Mouse (Mus musculus) thymus, adult 18-20 months (tissue): ENCODE results near the gene Ddx59.

Experiments
- DNase-seq, 2 experiments: peaks; one replicate each; pipeline ENCODE4 v3.0.0; 2022; ENCODE audit warnings: mixed read lengths in 2 of 2

Ddx59 gene

GRCm38 (mm10) chr1:136449541-136449940 is 34.5 kb downstream of the Ddx59 start:
- DNase-seq = no peak

GRCm38 (mm10) chr1:136450206-136450605 is 35.1 kb downstream of the Ddx59 start:
- no peak for DNase-seq

- no peak for DNase-seq
Measured at GRCm38 (mm10) chr1:136452421-136452820, 37.4 kb downstream of the Ddx59 start.

- DNase-seq = no peak
Measured at GRCm38 (mm10) chr1:136455756-136456585, 40.9 kb downstream of the Ddx59 start.

GRCm38 (mm10) chr1:136456741-136457140 is 41.7 kb downstream of the Ddx59 start:
- DNase-seq = no peak

- DNase-seq = no peak
Measured at GRCm38 (mm10) chr1:136457403-136457802, 42.3 kb downstream of the Ddx59 start.

GRCm38 (mm10) chr1:136458691-136459245 is 43.7 kb downstream of the Ddx59 start:
- DNase-seq = no peak

GRCm38 (mm10) chr1:136462443-136462842 is 47.4 kb downstream of the Ddx59 start:
- DNase-seq = no peak

- DNase-seq = no peak
Measured at GRCm38 (mm10) chr1:136465168-136465567, 50.1 kb downstream of the Ddx59 start.

GRCm38 (mm10) chr1:136466143-136466811 is 51.2 kb downstream of the Ddx59 start, which contains the start of gene Kif14:
TSS of gene Kif14 (plus strand) at chr1:136466343.
- peak; percentile 94 for DNase-seq

GRCm38 (mm10) chr1:136469408-136469807 is 54.3 kb downstream of the Ddx59 start:
- no peak for DNase-seq

- DNase-seq = no peak
Measured at GRCm38 (mm10) chr1:136470471-136470870, 55.4 kb downstream of the Ddx59 start.
